ENCODE assay signal across 29 mouse cellular contexts in the genomic region with DNA sequence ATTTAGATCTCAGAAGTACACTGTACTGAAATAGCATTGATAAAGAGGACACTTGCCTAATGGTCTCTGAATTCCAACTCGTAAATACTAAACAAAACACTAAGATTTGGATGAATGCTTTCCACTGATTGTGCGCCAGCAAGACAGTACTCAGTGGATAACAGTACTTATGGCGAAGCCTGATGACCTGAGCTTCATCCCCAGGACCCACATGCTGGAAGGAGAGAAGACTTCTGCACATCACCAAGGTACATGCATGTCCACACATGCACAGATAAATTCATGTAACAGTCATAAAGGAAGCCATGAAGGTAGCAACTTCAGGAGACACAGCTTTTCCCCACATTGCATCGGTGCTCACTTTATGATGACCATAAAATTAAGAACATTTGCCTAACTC. TPM values are rescaled to one million over a fixed set of nuclear protein-coding genes. Genes with fewer than 3 reads are reported as not detected.
"Had no signal": no experiment of that assay in that cellular context is flagged by ENCODE, and none has a peak within 500 bp of the region (broad histone marks: within the 10 kb centered on the region; RNA-seq: fewer than 3 reads in every experiment).

No protein-coding gene starts in this region.

- H3K36me3 ChIP-seq: hindbrain, embryonic 12.5 days had no signal

- H3K9ac ChIP-seq: heart, embryonic 13.5 days; heart, embryonic 15.5 days; hindbrain, embryonic 12.5 days; hindbrain, embryonic 14.5 days; kidney, embryonic 15.5 days; liver, embryonic 13.5 days; liver, embryonic 15.5 days had no signal

- H3K27ac ChIP-seq: gastrocnemius, adult 2 months; heart, adult 2 months; heart, embryonic 13.5 days; heart, embryonic 15.5 days; hindbrain, embryonic 10.5 days; hindbrain, embryonic 12.5 days; hindbrain, embryonic 14.5 days; kidney, postnatal 0 days; liver, embryonic 15.5 days had no signal

- H3K27me3 ChIP-seq: heart, embryonic 13.5 days; heart, embryonic 15.5 days; hindbrain, embryonic 12.5 days; kidney, embryonic 15.5 days; liver, embryonic 13.5 days; liver, embryonic 15.5 days had no signal

- DNase-seq: gastrocnemius, adult 2 months; gastrocnemius, postnatal 10 days; gastrocnemius, postnatal 25 days; heart, adult 2 months; heart, postnatal 4 days; kidney, adult 11 months; kidney, adult 2 months; kidney, adult 9 months; kidney, postnatal 14 days; kidney, postnatal 36 days; layer of hippocampus, adult 9-11 months; layer of hippocampus, postnatal 36 days; left cerebral cortex, postnatal 4 days; liver; liver, embryonic 13.5 days had no signal

- H3K4me3 ChIP-seq: gastrocnemius, adult 2 months; heart, adult 2 months; heart, embryonic 13.5 days; heart, embryonic 15.5 days; hindbrain, embryonic 10.5 days; hindbrain, embryonic 12.5 days; kidney, embryonic 15.5 days; liver, embryonic 13.5 days; liver, embryonic 15.5 days had no signal

- H3K4me2 ChIP-seq: heart, embryonic 11.5 days; heart, embryonic 13.5 days; heart, embryonic 15.5 days; hindbrain, embryonic 12.5 days; hindbrain, embryonic 14.5 days; kidney, embryonic 15.5 days; liver, embryonic 11.5 days; liver, embryonic 13.5 days; liver, embryonic 15.5 days had no signal

- ATAC-seq: forebrain, embryonic 16.5 days; hindbrain, embryonic 16.5 days; inflammation-experienced regulatory T-cells, adult 6 months had no signal

- H3K9me3 ChIP-seq: heart, embryonic 13.5 days; heart, embryonic 15.5 days; hindbrain, embryonic 10.5 days; hindbrain, embryonic 12.5 days; kidney, embryonic 15.5 days; liver, embryonic 13.5 days; liver, embryonic 15.5 days had no signal

- H3K4me1 ChIP-seq: heart, embryonic 15.5 days; hindbrain, embryonic 10.5 days; hindbrain, embryonic 12.5 days had no signal

RNA-seq across cellular contexts. Expression of a gene that starts 12.8 kb away (rescaled TPM):
- total RNA-seq: granulocyte monocyte progenitor cell, adult 5-6 weeks had no signal
- polyA plus RNA-seq: inflammation-experienced regulatory T-cells, adult 6 months had no signal
